Mouse (Mus musculus): ENCODE data around the gene Aste1.
A peak's percentile ranks its signal among the peaks of the same experiment; 100 is the strongest.

Aste1 gene

GRCm38 (mm10) chr9:105395218-105395627, at the start of gene Aste1, which contains the start of gene Nek11:
Gene Aste1, plus strand, starts transcription at chr9:105395392.
Gene Nek11, minus strand, starts transcription at chr9:105395524.
- peak; percentile 88 for DNase-seq (ENCODE audit: low read depth, low spot score)

GRCm38 (mm10) chr9:105348242-105349031, 46.8 kb upstream of the Aste1 start:
- DNase-seq (ENCODE audit: low read depth, low spot score): no peak

- no peak for DNase-seq (ENCODE audit: low read depth, low spot score)
Observed at GRCm38 (mm10) chr9:105349034-105349433, 46.2 kb upstream of the Aste1 start.

DNA sequence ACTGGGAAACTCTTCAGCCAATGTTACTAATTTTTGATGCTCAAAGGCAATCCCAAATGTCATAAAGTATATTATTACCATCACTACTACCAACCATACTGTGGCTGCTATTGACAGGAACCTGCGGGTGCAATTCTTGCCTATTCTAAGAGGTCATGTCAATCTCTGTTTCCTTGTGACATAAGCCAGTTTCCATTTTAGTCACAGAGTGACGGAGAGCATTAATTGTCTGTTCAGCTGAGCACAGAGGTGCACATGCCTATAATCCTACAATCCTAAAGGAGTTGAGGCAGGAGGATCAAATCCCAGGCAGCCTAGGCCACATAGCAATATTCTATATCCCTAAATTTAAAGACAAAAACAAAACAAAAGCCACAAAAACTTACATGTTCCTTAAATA, 33.0 kb upstream of the Aste1 start:
- DNase-seq (ENCODE audit: low read depth, low spot score): no peak

DNA sequence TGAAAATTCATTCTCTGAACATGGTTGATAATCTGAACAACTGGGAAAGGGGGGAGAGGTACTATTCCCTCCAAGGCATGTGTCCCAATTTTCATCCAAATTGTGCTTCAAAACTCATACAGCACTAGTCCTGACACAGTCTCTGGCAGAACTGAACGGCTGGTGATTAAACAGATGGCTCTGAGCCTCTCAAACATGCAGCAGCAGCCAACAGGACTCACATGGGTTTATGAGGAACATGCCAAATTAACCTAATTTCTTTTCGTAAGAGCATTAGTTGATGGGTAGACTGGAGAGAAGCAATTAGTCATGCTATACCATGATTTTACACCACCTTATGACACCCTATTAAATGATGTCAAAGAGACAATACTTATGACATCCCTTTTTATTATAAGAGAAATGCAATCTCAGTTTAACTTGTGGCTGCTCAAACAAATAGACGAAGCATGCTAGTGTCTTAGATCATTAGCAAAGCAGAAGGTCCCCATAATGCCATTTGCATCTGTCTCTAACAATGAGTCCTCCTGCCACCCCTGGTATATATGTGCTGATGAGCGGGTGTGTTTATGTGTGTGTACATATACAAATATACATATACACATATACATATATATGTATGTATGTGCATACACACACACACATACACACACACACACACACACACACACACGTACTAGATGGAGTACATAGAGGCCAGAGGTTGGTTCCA, 31.5 kb upstream of the Aste1 start:
- DNase-seq (ENCODE audit: low read depth, low spot score): no peak

DNA sequence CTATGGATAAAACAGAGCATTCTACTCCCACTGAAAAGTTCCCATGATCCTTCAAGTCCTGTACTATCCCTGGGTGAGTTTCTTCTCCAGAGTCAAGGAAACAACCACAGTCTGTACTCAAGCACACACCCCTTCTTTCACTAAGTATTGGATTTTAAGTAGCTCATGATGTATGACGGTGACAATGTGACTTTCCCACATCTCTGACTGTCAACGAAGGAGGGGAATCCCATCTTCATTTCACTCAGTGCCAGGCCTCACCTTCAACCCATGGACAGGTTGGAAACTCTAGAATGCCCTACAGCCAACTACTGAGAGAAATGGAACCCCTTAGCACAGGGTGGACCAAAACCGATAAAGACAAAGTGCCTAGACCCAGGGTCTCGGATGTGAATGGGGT, 29.0 kb upstream of the Aste1 start:
- no peak for DNase-seq (ENCODE audit: low read depth, low spot score)

- DNase-seq (ENCODE audit: low read depth, low spot score): no peak
Observed at GRCm38 (mm10) chr9:105368605-105369004, 26.6 kb upstream of the Aste1 start.

- no peak for DNase-seq (ENCODE audit: low read depth, low spot score)
Observed at GRCm38 (mm10) chr9:105374361-105374760, 20.8 kb upstream of the Aste1 start.

GRCm38 (mm10) chr9:105376411-105376810, 18.8 kb upstream of the Aste1 start:
- DNase-seq (ENCODE audit: low read depth, low spot score): no peak

DNA sequence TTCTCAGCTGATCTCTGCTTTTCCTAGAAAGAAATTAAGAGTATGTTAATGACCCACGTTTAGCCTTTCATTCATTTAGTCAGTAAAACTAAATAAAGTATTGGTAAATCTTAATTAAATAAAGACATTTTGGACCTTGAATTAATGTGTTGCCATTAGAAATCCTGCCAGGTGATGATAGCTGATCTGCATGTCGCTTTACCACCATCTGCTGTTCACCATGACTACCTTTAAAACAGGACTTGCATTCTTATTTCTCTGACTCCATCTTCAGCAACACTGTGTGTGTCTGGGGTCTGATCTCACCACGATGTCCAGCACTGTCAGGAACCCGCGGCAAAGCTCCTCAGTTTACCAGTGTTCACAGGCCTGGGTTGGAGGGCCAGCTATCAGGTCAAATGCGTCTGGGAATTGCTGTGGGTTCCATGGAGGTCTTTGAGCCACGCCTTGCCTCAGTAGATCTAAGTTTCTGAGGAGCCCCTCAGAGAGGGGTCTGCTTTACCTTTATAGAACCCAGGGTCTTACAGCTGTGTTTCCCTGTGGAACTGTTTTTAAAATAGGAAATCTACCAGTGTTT, 18.1 kb upstream of the Aste1 start:
- DNase-seq (ENCODE audit: low read depth, low spot score): no peak

DNA sequence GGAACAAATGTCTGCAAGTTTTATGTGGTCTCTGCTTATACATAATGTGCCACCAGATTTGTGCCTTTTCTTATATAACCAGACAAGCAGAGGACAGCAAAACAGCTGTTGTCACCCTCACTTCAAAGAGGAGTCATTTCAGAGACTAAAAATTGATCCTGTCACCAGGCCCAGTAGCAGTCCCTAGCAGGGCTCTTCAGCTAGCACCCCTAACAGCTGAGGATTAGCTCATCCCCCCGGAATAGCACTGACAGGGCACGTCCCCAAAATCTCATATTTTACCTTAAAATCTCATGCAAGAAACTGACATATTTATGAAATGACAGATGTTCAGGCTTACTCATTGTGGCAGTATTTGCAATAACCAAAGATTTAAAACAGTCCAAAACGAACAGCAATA, 17.6 kb upstream of the Aste1 start:
- no peak for DNase-seq (ENCODE audit: low read depth, low spot score)

DNA sequence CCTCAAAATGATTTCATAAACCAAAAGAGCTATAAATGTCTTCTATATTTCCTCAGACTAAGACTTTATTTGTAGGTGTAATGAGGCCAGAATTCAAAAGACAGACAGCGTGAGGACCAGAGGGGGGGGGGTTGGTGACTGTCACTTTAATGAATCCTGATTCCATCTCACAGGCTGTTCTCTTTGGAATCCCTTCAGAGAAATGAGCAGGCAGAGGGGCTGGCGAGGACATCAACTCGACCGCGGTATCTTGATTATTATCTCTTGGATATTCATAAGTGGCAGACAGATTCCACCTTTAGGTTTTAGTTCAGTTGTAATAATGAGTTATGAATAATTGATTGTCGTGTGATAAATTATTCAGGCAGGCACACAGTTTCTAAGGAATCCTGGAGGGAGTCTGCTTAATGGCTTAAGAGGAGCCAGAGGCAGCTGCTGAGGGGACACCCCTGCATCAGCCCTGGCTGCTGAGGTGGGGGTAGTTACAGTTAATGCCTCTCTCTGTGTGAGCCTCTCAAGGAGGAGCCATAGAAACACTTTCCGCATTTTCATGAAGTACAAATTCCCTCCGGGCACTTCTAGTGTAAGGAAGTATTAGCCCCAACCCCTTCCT, 15.6 kb upstream of the Aste1 start:
- no peak for DNase-seq (ENCODE audit: low read depth, low spot score)

GRCm38 (mm10) chr9:105387403-105387802, 7.8 kb upstream of the Aste1 start:
- DNase-seq (ENCODE audit: low read depth, low spot score): no peak

DNA sequence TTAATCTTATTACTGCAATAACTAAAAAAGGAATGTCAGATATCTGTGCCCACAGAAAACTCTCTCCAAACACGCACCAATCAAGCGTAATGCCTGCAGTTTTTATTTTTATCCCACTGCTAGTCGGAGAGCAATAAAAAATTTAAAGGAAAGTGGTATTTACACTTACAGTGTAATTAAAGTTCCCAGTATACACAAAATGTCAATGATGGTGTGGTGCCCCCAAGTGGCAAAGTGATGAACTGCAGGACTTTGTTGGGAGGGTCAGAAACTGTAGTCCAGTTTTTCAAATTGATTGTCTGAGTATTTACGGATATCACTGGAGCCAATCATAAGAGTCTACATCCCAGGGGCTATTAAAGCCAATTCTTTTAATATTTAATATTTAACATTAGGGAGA, 5.9 kb upstream of the Aste1 start:
- DNase-seq (ENCODE audit: low read depth, low spot score): peak; percentile 11

GRCm38 (mm10) chr9:105390616-105391015, 4.6 kb upstream of the Aste1 start:
- peak; percentile 13 for DNase-seq (ENCODE audit: low read depth, low spot score)

DNA sequence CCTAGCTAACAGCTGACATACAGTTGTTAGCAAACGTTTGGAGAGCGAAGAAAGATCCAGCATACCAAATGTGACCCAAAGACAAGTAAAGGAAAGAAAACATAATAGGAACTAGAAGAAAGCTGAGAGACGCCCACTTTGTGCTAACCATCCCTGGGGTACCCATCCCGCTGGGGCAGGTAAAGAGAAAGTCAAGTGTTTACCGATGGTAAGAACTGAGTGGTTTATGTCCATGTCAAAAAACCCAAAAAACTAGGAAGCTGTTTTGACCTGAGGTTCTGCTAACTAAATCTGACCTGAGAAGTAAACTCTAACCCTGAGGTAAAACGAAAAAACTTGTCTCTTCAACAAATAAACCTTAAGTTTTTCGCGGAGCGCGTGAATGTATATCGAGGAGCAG, 472 bp upstream of the Aste1 start:
- no peak for DNase-seq (ENCODE audit: low read depth, low spot score)

DNA sequence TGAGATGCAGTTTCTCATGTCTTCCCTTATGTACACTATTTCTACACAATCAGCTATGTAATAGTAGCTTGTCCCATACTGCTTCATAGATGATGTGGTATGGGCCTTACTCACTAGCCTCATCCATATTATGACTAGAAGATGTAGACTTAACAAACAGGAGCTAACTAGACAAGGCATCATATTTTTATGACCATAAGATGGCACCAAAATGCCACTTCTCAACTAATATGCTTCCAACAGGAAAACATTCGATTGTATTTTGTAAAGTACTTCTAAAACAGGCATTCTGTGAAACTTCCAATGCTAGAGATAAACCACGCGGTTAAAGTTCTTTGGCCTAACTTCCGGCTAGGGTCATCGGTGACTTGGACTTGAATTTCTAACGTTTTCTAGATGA, 13.4 kb downstream of the Aste1 start:
- no peak for DNase-seq (ENCODE audit: low read depth, low spot score)

DNA sequence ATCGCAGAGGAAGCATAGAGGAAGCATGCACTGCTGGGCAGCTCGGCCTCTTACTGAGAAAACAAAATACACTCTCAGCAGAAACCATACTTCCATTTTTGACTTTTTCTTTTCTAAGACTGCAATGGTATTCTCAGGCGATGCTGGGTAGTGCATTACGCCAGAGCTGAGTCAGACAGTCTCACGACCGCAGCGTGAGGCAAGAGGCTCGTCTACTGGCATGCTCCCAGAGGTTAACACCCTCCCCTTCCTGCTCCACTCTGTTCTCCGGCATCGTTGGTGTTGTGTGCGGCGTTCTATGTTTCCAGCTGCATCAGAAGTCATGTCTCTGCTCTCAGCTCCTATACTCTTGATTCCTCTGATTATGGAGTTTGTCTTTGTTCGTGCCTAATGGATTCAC, 63.8 kb downstream of the Aste1 start:
- no peak for DNase-seq (ENCODE audit: low read depth, low spot score)

GRCm38 (mm10) chr9:105461496-105461895, 66.3 kb downstream of the Aste1 start:
- no peak for DNase-seq (ENCODE audit: low read depth, low spot score)
